Comparison of ENCODE assay signal across 9 mouse cellular contexts in the genomic region with DNA sequence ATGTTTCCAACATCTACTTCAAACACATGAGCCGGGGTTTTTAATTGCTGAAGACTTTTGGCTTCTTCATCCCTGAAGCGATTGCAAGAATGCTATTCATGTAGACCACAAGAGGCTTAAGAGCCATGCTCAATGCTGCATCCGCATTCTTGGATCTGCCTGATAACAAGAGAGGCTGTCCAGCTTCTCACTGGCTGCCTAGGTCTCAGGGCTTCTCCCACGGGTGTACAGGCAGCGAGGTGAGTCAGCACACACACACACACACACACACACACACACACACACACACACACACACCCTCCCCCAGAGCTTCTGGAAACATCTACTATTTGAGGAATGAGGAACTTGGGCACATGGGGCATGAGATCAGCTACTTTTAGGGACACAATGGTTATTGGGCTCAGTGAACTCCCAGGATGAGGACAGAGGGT.
DNase-seq lines count a peak whose midpoint lies in the region; ATAC-seq lines count a peak whose summit lies in the region.
"Had no signal": no experiment of that assay in that cellular context is flagged by ENCODE, and none has a peak within 500 bp of the region (broad histone marks: within the 10 kb centered on the region; RNA-seq: fewer than 3 reads in every experiment).

No protein-coding gene starts in this region.

- H3K4me3 ChIP-seq in heart, embryonic 15.5 days: no peak overlapping the region

- H3K4me1 ChIP-seq in heart, embryonic 15.5 days (replicated peaks): peaks cover 18% of the 10 kb centered on the region

- no peak overlapping the region for H3K27ac ChIP-seq in heart, embryonic 15.5 days

- H3K36me3 ChIP-seq in heart, embryonic 15.5 days: no peaks in the 10 kb centered on the region

- H3K9me3 ChIP-seq in heart, embryonic 15.5 days (replicated peaks): no peaks in the 10 kb centered on the region

- H3K4me2 ChIP-seq in heart, embryonic 15.5 days: peak overlapping the region; percentile 26; the same call in 1 of the 2 replicates

- no peak overlapping the region for H3K9ac ChIP-seq in heart, embryonic 15.5 days
- H3K9ac ChIP-seq: forebrain, postnatal 0 days had no signal

- DNase-seq in 3134 (ENCODE audit: extremely low read depth, insufficient read length, low spot score) (peak; percentile 70), 3T3-L1 (ENCODE audit: low read depth, low spot score) (peak; percentile 90), adipocyte (ENCODE audit: low spot score) (no peak)
- peak; percentile 79 to 87 for DNase-seq in lung, adult 18-20 months
- DNase-seq in natural killer cell, adult 2 months (ENCODE audit: low spot score in 2 of 2): no peak
- DNase-seq in adrenal gland, postnatal 4 days (ENCODE audit: low spot score in 2 of 2): no peak
- DNase-seq in left cerebral cortex, adult 18-20 months (ENCODE audit: low spot score in 2 of 2): no peak
- DNase-seq: forebrain, postnatal 0 days had no signal

- peak; percentile 55; the same call in 1 of the 2 replicates for ATAC-seq in heart, embryonic 15.5 days (replicated peaks; ENCODE audit: insufficient number of reproducible peaks, insufficient read depth, low FRiP score, low read depth)
- ATAC-seq: forebrain, postnatal 0 days had no signal

- 25% methylated on average over 5 of the region's 5 CpGs for WGBS in heart, embryonic 15.5 days

- H3K27me3 ChIP-seq in heart, embryonic 15.5 days: no peaks in the 10 kb centered on the region; the same call in 1 of the 2 replicates

Comparison
In these comparisons a context has a peak if more than half of its experiments do, and no peak if none do; other contexts are left out.
1. DNase-seq: peak in 3134 (single experiment), 3T3-L1 (single experiment) and lung, adult 18-20 months (2 of 2); none in adipocyte (single experiment), natural killer cell, adult 2 months (0 of 2), adrenal gland, postnatal 4 days (0 of 2) and left cerebral cortex, adult 18-20 months (0 of 2).